Mouse (Mus musculus) gastrocnemius, postnatal 14 days (tissue): Measurements from ENCODE around the gene Tgif1. TPM values are rescaled to one million over a fixed set of nuclear protein-coding genes. Genes with fewer than 3 reads are reported as not detected.

Experiments
- microRNA-seq, 2 experiments: library from miRNA; unstranded; fragments of <30 nt; microRNA quantifications; one replicate each; pipeline ENCODE4 v1.2.0; 2021
- total RNA-seq, 2 experiments: library from RNA; stranded (reverse); gene quantifications; 2 replicates each; pipeline ENCODE4 v1.2.3; 2021

Gene Tgif1
- total RNA-seq, 2 experiments from 2014 or later = 7.2 to 7.3 TPM

Small RNA genes lying within 50 kb of the gene (microRNA-seq; reads per million reads assigned to microRNA genes)
- gene Mir1195 = 0 reads per million in 2 experiments

Other genes with a start within 250 kb of the Tgif1 start
- 1,000 to 10,000 TPM; 1,017 to 1,171 TPM for gene Myom1, start 149.1 kb upstream of the Tgif1 start, total RNA-seq
- gene Myl12a, start 149.3 kb upstream of the Tgif1 start, total RNA-seq = 100 to 1,000 TPM; 490 to 594 TPM